Comparison of ENCODE assay signal across 10 mouse cellular contexts in genomic region chr3:106962466-106962865, GRCm38 (mm10).
A peak's percentile ranks its signal among the peaks of the same experiment; 100 is the strongest.
DNase-seq lines count a peak whose midpoint lies in the region; ATAC-seq and TF ChIP-seq lines count a peak whose summit lies in the region.
"Had no signal": no experiment of that assay in that cellular context is flagged by ENCODE, and none has a peak within 500 bp of the region (broad histone marks: within the 10 kb centered on the region; RNA-seq: fewer than 3 reads in every experiment).

No protein-coding gene starts in this region.

- H3K9me3 ChIP-seq in forebrain, embryonic 10.5 days: no peaks in the 10 kb centered on the region
- no peaks in the 10 kb centered on the region for H3K9me3 ChIP-seq in forebrain, postnatal 0 days (ENCODE audit: low read length)
- H3K9me3 ChIP-seq in midbrain, embryonic 14.5 days (ENCODE audit: control insufficient read depth, low read length): no peaks in the 10 kb centered on the region
- H3K9me3 ChIP-seq: forebrain, embryonic 13.5 days had no signal

- no peak overlapping the region for H3K4me3 ChIP-seq in forebrain, embryonic 10.5 days
- H3K4me3 ChIP-seq in forebrain, postnatal 0 days (ENCODE audit: low read depth, low read length): no peak overlapping the region
- H3K4me3 ChIP-seq in midbrain, embryonic 14.5 days (replicated peaks; ENCODE audit: low read depth, low read length): no peak overlapping the region
- H3K4me3 ChIP-seq: forebrain, embryonic 13.5 days had no signal

- ATAC-seq in forebrain, postnatal 0 days: no peak
- ATAC-seq in granulocyte monocyte progenitor cell, adult 5-6 weeks (replicated peaks; ENCODE audit: poor library complexity, severe bottlenecking): peak; percentile 50; the same call in 1 of the 2 replicates
- no peak for ATAC-seq in midbrain, embryonic 14.5 days (ENCODE audit: low FRiP score, low TSS enrichment)
- ATAC-seq: forebrain, embryonic 13.5 days had no signal

- no peak overlapping the region for H3K4me2 ChIP-seq in forebrain, postnatal 0 days (ENCODE audit: low read depth)
- H3K4me2 ChIP-seq in midbrain, embryonic 14.5 days (ENCODE audit: low read length): no peak overlapping the region
- H3K4me2 ChIP-seq: forebrain, embryonic 13.5 days had no signal

- peak; percentile 18 for DNase-seq in forebrain, embryonic 10.5 days (ENCODE audit: extremely low spot score, low spot score)
- no peak for DNase-seq in forebrain, postnatal 0 days
- DNase-seq in testis, postnatal 10 days (ENCODE audit: low spot score): peak; percentile 47
- DNase-seq in testis, postnatal 14 days (ENCODE audit: low spot score): no peak
- peak; percentile 67 for DNase-seq in thymus, postnatal 4 days
- no peak for DNase-seq in cerebellum, postnatal 25 days
- DNase-seq in midbrain, embryonic 14.5 days: no peak

- no peaks in the 10 kb centered on the region for H3K27me3 ChIP-seq in forebrain, embryonic 10.5 days (ENCODE audit: poor library complexity, severe bottlenecking)
- no peaks in the 10 kb centered on the region for H3K27me3 ChIP-seq in forebrain, postnatal 0 days (ENCODE audit: insufficient read depth, low read length)
- H3K27me3 ChIP-seq in midbrain, embryonic 14.5 days (ENCODE audit: control insufficient read depth, insufficient read depth, low read length): no peaks in the 10 kb centered on the region
- H3K27me3 ChIP-seq: forebrain, embryonic 13.5 days had no signal

- H3K36me3 ChIP-seq in forebrain, embryonic 10.5 days (replicated peaks): no peaks in the 10 kb centered on the region
- H3K36me3 ChIP-seq in forebrain, postnatal 0 days (ENCODE audit: insufficient read depth): no peaks in the 10 kb centered on the region
- H3K36me3 ChIP-seq in midbrain, embryonic 14.5 days (ENCODE audit: control insufficient read depth, insufficient read depth, low read length): no peaks in the 10 kb centered on the region

- no peak for TF ChIP-seq CTCF in forebrain, postnatal 0 days (IDR thresholded peaks at IDR 0.05; ENCODE audit: low read depth)

- peaks cover 1% of the 10 kb centered on the region for H3K4me1 ChIP-seq in forebrain, embryonic 10.5 days
- no peaks in the 10 kb centered on the region for H3K4me1 ChIP-seq in forebrain, postnatal 0 days (ENCODE audit: insufficient read depth)
- no peaks in the 10 kb centered on the region for H3K4me1 ChIP-seq in midbrain, embryonic 14.5 days (ENCODE audit: control insufficient read depth, insufficient read depth, low read length)

- 45% methylated on average over 2 of the region's 2 CpGs for WGBS in forebrain, embryonic 10.5 days
- WGBS in forebrain, postnatal 0 days: 46% methylated on average over 2 of the region's 2 CpGs
- 50% methylated on average over 2 of the region's 2 CpGs for WGBS in midbrain, embryonic 14.5 days

- no peak overlapping the region for H3K9ac ChIP-seq in forebrain, postnatal 0 days
- no peak overlapping the region for H3K9ac ChIP-seq in midbrain, embryonic 14.5 days (replicated peaks; ENCODE audit: low read length)
- H3K9ac ChIP-seq: forebrain, embryonic 13.5 days; liver, embryonic 14.5 days had no signal

- H3K27ac ChIP-seq in forebrain, embryonic 10.5 days: no peak overlapping the region
- H3K27ac ChIP-seq in forebrain, postnatal 0 days (ENCODE audit: low read depth, low read length): no peak overlapping the region
- H3K27ac ChIP-seq in midbrain, embryonic 14.5 days (replicated peaks; ENCODE audit: low read depth, low read length): no peak overlapping the region
- H3K27ac ChIP-seq: forebrain, embryonic 13.5 days; liver, embryonic 14.5 days had no signal

Comparison
In these comparisons a context has a peak if more than half of its experiments do, and no peak if none do; other contexts are left out.
1. DNase-seq: peak in forebrain, embryonic 10.5 days (single experiment), testis, postnatal 10 days (single experiment) and thymus, postnatal 4 days (single experiment); none in forebrain, postnatal 0 days (single experiment), testis, postnatal 14 days (single experiment), cerebellum, postnatal 25 days (0 of 2) and midbrain, embryonic 14.5 days (single experiment).